Mouse (Mus musculus): Measurements from ENCODE around the gene Gjd2.

The Gjd2 gene

GRCm38 (mm10) chr2:114013295-114013771, at the start of gene Gjd2:
Gene Gjd2 (minus strand): TSS chr2:114013619.
- DNase-seq (ENCODE audit: low read depth): no peak

GRCm38 (mm10) chr2:114060071-114060591, 46.7 kb upstream of the Gjd2 start:
- no peak for DNase-seq (ENCODE audit: low read depth)

DNA sequence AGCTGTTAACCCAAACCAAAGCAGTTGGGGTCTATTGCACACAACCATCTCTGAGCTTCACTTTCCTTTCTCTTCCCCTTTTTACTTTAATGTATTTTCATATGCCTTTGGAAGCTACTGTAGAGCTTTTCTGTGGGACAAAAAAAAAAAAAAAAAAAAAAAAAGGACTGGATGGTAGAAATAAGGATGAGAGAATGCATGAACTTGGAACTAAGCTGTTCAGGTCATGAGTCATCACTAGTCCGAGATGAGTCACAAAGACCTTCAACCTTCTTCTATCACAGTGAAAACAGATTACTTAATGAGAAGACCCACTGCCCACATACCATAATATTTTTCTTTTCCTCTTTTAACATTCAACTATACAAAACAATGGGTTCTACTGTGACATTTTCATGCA, 46.2 kb upstream of the Gjd2 start:
- no peak for DNase-seq (ENCODE audit: low read depth)

- DNase-seq (ENCODE audit: low read depth): no peak
Measured at GRCm38 (mm10) chr2:114058226-114058796, 44.9 kb upstream of the Gjd2 start.

DNA sequence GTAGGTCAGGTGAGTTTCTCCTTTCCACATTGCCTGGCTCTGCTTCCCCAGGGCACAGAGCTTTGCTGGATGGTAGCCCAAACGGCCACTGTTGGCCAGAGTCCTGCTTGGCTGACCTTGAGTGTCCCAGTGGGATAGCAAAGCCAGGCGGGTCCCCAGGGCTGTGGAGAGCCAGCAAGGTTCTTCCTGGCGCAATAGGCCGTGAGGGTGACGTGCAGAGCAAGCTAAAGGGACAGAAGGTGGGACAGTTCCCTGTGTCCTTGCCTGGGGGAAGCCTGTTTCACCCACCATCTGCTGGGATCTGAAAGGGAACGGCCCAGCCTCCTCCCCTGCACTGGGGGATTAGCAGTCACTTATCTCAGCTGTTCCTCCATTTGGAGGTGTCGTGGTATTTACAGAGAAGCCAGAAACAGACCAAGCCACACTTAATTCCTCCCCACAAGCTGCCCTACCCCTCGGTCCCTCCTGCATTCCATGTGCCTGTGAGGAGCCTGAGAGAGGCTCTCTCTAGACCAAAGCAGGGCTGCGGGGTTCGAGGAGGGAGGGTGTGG, 44.0 kb upstream of the Gjd2 start:
- DNase-seq (ENCODE audit: low read depth): no peak

DNA sequence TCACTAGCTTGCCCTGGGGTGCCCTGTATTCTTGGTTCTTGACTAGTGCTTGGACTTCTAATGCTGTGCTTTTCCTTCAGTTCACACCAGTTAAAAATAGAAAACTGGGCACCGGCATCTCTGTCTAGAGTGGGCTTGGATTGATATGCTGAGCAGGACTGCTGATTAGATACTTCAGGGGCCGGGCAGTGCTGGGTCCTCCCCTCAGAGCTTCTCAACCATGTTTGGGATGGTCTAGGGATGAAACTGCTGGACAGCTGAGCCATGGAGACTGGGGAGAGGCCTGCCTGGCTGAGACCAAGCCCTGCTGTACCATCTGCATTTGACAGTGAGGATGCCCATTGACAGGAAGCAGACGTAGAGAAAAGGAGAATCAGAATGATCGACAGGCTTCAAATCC, 40.7 kb upstream of the Gjd2 start:
- no peak for DNase-seq (ENCODE audit: low read depth)

DNA sequence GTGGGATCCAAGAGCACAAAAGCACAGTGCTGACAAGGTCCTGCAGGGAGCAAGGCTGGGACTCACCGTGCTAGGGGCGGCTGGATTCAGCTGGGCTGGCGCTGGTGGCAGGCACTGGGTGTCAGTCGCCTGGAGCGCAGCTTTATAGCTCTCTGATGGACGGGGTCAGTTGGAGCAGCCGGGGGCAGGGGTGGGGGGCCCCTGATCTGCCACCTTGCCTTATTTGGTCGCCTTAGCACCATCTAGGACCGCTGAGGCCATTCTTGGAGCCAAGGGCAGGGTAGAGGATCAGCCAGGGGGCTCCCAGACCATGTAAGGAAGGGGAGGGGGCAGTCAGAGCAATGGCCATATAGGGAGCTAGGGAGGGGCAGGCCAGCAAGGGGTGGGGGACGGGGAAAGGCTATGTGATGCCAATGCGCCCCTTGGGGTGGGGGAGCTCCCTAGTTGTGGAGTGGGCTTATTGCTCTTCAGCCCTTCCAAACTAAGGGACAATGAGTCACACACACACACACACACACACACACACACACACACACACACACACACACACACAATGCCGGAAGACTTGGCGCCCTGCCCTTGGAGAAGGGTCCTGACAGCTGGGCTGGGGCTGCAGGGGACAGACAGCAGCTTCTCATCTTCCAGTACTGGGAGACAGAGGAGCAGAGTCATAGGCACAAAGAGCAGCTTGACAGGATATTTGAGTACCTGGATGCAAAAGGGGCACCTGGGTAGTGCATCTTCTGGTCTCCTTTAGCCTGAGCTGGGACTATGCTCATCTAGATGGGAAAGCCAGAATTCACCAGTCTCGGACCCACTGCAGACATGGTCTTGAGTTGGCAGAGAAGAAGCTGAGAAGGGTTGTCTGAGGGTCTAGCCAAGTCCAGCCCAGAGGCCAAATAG, 39.5 kb upstream of the Gjd2 start, which contains the start of gene Actc1:
TSS of gene Actc1 (minus strand) at position 853 of the 903 bp plus-strand sequence.
- DNase-seq (ENCODE audit: low read depth): no peak

- DNase-seq (ENCODE audit: low read depth): no peak
Measured at GRCm38 (mm10) chr2:114051871-114052241, 38.4 kb upstream of the Gjd2 start.

- DNase-seq (ENCODE audit: low read depth): no peak
Measured at GRCm38 (mm10) chr2:114051111-114051870, 37.9 kb upstream of the Gjd2 start.

GRCm38 (mm10) chr2:114050150-114050549, 36.7 kb upstream of the Gjd2 start:
- no peak for DNase-seq (ENCODE audit: low read depth)

- no peak for DNase-seq (ENCODE audit: low read depth)
Measured at GRCm38 (mm10) chr2:114049372-114049771, 36.0 kb upstream of the Gjd2 start.

GRCm38 (mm10) chr2:114047960-114048611, 34.7 kb upstream of the Gjd2 start:
- DNase-seq (ENCODE audit: low read depth): no peak

- DNase-seq (ENCODE audit: low read depth): no peak
Measured at GRCm38 (mm10) chr2:114046151-114046664, 32.8 kb upstream of the Gjd2 start.

- no peak for DNase-seq (ENCODE audit: low read depth)
Measured at GRCm38 (mm10) chr2:114037926-114038325, 24.5 kb upstream of the Gjd2 start.

GRCm38 (mm10) chr2:114032259-114032658, 18.8 kb upstream of the Gjd2 start:
- no peak for DNase-seq (ENCODE audit: low read depth)

DNA sequence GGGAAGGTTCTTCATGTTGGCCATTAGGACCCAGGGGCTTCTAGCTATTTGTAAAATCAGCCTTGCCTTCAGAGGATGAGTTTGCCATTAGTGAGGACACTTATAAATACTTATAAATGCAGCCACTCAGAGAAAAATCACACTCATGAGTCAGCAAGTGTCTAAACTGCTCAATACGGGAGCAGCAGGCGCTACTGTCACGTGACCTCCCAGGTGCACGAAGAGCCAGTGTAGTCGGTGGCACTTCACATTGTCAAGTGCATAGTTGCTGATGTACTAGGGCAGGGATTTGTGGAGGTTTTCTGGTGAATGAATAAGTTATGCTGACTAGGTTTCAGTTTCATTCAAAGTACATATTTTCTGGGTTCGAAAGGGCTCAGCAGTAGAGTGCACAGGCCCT, 10.0 kb upstream of the Gjd2 start:
- no peak for DNase-seq (ENCODE audit: low read depth)

DNA sequence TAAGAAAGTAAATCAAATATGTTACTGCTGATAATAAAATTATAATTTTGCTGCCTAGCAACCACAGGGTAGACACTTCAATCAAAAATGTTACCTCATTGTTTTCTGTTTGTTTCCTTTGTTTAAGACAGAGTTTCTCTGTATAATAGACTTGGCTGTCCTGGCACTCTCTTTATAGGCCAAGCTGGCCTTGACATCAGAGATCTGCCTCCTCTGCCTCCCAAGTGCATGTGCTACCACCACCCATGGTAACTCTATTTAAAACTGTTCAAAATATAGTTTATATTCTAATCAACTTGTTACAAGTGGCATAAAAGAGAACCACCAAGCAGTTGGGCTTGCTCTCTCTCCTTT, 6.8 kb upstream of the Gjd2 start:
- DNase-seq (ENCODE audit: low read depth): no peak

- no peak for DNase-seq (ENCODE audit: low read depth)
Measured at GRCm38 (mm10) chr2:114019474-114020209, 6.2 kb upstream of the Gjd2 start.

- no peak for DNase-seq (ENCODE audit: low read depth)
Measured at GRCm38 (mm10) chr2:114018136-114018535, 4.7 kb upstream of the Gjd2 start.

- DNase-seq (ENCODE audit: low read depth): no peak
Measured at GRCm38 (mm10) chr2:114014839-114015238, 1.4 kb upstream of the Gjd2 start.

GRCm38 (mm10) chr2:114013846-114014245, 427 bp upstream of the Gjd2 start:
- DNase-seq (ENCODE audit: low read depth): no peak
